Mouse (Mus musculus) testis, postnatal 14 days (tissue): ENCODE results near the gene Srd5a1.
"Not testable (repeated sequence)": the region's sequence is repeated elsewhere in the genome, so short reads cannot be mapped to it uniquely, and the experiment has no call there.

Experiments used
- DNase-seq: peaks from one replicate; pipeline ENCODE4 v3.0.0; 2021; ENCODE audit warnings: low spot score

The Srd5a1 gene

DNA sequence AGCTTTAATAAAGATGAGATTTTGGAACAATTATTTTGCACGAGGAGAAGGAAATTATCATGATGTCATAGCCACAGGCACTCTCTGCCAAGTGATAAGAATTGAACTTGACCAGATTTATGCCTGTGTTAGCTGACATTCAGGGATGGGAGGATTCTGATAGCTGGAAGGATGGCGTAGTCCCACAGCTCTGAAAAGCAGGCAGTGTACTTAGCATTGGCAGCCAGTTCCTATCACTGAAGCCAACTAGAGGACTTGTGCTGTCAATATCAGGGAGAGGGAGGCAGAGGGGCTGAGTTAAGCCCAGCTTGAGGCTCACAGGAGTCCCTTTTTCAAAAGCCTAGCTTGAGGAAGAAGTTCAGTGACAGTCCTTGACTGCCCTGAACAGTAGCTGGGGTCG lies 13.3 kb upstream of the Srd5a1 start:
- no peak for DNase-seq

DNA sequence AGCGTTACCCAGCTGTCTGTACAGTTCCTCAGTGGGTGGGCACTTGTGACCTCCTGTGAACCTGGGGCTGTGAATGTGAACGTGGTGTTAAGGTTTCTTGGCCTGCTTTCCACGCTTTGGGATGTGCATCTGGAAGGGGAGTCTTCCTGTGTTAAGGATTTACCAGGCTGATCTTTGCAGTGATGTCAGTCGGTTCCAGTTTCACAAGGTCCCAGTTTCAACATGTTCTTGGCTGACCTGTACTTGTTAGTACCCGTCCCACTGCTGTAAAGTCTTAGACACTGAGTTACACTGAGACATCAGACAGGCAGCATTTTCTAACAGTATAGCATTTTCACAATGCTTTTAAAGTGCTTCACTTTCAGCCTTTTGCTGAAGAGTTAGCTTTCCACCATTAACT lies 12.6 kb upstream of the Srd5a1 start:
- no peak for DNase-seq

DNA sequence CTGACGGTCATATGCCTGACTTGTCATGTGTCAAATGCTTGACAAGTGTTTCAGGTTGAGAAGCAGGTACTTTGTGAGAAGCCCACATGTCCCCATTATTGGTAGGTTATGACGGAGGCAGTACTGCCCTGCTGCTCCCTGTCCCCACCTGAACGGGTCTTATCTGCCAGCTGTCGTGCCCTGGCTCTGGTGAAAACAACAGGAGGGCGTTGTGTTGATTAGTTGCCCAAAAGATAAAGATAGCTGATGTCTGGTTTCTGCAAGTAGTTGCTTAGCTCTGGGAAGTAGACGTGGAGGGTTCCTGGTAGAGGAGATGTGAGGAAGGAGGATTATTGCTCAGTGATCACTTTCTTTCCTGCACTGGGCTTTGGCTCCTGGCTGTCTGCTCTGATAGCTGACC lies 5.5 kb upstream of the Srd5a1 start:
- DNase-seq: no peak

DNA sequence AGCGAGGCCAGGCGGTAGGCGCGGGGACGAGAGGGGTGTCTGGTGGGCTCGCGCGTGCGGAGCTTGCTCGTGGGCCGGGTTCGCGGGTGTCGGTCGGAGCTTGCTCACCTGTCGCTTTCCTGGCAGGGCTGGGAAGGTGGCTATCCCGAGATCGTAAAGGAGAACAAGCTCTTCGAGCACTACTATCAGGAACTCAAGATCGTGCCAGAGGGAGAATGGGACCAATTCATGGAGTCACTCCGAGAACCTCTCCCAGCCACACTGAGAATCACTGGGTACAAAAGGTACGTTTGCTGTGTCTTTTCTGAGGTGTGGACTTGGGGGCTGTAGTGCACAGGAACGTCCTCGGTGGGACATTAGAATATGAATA lies 918 bp upstream of the Srd5a1 start:
- DNase-seq: no peak

DNA sequence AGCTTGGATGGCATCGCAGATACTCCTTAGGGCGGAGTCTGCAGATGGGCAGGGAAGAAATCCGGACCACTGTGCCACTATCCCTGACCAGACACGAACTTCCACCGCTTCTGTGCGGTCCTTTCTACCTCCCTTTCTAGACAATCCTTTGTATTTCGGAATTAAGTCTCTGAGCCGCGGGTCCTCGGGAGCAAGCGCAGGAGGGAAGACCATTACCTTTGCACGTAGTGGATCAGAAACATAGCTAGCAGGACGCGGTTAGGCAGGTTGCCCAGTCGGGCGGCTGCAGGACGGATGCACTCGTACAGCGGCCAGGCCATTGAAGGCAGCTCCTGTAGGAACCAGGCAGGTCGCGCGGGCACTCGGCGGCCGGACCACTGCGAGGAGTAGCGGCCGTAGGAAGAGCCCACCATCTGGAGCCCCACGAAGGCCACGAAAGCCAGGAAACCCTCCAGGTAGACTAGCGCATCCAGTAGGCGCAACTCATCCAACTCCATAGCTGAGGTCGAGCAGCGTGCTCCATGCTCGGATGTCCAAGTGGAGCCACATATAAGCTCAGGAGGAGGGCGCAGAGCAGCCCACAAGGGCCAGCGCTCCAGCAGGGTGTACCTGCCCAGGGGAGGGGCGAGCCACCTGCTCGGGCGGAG lies 368 bp downstream of the Srd5a1 start:
- peak; percentile 23 for DNase-seq

DNA sequence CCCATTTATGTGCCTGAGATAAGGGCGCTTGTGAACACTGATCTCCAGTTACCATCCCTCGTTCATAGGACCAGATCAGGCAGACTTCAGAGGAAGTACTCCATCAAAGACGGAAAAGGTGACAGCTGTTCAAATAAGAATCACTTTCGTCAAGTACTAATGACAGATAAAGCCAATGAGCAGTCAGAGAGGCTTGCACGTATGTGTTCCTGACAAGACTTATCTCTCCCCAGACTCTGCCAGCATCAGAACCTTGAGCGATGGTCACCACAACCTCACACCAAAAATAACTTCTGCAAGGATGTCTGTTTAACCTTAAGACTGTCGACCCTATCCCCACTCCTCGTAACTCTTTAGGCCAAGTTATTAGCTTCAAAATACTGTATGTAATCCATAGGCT lies 2.5 kb downstream of the Srd5a1 start:
- no peak for DNase-seq

DNA sequence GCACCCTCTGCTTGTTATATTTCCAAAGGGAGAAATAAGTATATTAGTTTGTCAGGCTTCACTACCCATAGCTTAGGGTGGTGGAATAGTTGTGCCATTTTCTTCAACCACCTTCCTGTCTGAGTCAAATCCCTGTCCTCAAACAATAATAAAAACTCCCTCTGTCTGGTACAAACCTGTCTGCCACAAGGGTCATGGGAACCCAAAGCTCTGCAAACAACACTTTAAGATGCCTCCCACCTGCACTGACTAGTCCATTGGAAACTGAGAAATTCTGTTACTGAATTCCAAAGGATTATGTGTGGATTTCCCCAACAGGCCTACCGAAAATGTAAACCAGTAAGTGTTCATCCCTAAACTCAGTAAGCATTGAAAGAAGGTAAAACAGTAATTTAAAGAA lies 6.6 kb downstream of the Srd5a1 start:
- no peak for DNase-seq

DNA sequence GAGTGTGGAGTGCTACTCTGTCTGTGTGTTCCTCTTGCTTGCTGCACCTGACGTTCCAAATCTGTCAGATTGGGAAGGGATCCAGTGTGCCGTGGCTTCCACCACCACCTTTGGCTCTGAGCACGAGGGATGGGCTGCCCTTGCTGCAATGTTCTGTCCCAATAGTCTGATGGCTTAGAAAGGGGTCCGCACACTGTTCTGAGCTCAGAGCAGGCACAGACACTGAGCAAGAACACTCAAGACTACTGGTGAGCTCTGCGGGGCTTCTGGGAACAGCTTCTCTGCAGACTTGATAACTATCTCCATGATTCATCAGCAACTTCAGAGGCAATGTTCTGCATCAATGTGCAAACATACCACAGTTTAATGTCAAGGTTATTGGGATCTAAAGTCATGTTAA lies 9.9 kb downstream of the Srd5a1 start:
- no peak for DNase-seq

DNA sequence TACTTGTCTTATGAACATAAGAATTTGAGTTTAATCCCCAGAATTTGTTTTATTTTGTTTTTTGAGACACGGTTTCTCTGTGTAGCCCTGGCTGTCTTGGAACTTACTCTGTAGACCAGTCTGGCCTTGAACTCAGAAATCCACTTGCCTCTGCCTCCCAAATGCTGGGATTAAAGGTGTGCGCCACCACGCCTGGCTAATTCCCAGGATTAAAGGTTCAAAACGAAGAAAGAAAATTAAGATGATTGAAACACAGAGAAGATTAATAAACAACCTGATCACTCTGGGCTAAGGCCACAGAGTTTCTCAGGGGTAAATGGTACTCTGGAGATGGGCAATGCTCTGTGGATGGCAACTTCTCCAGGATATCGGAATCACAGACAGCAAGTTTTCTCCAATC lies 10.4 kb downstream of the Srd5a1 start:
- DNase-seq: not testable (repeated sequence)

DNA sequence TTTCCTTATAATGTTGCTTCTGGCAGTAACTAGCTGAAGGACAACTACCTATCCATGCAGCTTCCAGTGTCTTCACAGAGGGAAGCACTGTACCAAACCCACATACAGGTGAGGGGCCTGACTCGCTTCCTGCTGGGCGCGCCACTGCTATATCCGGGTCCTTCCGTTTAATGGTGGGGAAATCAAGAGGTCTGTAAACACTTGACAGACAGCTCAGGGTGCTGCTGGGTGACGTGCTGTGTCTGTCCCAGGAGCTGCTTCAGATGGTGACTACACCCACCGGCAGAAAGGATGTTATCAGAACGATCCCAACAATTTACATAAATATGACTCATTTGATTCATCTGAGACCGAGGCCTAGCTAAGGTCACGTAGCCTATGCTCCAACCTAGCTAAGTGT lies 12.4 kb downstream of the Srd5a1 start:
- DNase-seq: no peak

DNA sequence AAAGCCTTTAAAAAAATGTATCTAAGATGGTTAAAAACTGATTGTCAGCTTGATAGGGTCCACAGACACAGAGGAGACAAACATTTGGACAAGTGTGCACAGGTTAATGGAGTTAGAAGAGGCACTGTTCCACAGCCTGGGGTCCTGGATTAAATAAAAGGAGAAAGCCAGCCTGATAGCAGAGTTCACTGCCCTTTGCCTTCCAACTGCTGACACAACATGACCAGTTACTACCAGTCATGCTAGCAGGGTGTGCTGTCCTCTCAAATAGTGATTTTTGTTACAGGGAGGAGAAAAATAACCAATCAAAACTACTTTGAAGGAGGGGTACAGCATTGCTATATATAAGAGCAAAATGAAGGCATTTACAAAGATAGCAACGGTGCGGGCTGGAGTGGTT lies 14.7 kb downstream of the Srd5a1 start:
- DNase-seq: no peak

DNA sequence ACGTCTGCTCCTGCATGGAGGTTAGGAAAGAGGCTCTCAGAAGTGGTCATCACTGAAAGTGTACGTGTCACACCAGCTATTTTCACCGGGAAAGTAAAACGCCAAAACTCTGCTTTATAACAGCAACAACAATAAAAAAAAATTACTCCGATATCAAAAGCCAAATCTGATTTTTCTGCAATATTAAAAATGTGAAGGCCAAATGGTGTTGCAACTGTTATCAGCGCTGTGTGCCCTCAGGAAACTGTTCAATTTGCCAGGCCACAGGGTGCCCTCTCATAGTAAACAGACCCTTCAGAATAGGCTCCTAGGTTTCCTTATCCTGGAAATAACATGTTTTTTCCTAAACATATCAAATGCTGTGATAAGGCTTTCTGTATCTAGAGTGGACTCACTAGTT lies 15.3 kb downstream of the Srd5a1 start:
- no peak for DNase-seq

DNA sequence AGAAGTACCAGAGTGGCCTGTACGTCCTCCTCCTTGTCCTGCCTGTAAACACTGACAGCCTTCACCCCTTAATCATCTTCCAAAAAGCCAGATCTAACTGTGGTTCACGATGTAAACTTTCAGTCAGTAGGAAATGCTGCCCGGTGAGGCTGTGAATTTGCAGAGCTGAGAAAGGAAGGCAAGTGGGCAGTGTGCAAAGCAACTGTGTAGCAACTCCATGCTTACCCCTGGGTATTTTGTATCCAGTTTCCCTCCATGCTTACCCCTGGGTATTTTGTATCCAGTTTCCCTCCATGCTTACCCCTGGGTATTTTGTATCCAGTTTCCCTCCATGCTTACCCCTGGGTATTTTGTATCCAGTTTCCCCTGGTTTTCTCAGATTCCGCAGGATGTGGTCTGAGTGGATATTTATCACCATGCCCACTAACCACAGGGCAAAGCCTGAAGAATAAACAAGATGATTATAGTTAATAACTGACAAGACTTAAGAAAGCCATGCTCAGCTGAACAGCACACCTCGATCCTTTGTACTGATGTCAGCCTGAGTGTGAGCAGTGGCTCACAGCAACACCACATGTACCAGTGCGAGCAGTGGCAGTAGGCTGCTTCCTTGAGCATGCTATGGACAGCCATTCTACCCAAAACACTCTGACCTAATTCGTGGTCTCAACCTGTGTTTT lies 16.5 kb downstream of the Srd5a1 start:
- peak; percentile 65 for DNase-seq

DNA sequence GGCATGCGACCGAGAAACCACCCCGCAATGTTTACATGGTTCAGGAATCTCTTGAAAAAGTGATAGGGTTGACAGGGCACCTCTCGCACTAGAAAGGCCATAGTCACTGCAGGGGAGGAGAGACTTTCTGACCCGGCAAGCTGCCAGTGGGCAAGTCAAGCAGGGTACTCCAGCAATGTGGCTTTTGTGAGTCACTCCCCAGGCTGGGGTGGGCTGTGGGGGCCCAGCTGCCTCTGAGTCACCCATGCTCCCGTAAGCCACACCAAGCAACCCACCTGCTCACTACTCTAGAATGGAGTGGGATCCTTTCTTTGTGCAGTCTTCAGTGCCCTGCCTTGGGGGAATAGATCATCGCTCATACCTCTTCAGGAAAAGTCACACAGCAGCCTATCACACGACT lies 17.8 kb downstream of the Srd5a1 start:
- DNase-seq: no peak

DNA sequence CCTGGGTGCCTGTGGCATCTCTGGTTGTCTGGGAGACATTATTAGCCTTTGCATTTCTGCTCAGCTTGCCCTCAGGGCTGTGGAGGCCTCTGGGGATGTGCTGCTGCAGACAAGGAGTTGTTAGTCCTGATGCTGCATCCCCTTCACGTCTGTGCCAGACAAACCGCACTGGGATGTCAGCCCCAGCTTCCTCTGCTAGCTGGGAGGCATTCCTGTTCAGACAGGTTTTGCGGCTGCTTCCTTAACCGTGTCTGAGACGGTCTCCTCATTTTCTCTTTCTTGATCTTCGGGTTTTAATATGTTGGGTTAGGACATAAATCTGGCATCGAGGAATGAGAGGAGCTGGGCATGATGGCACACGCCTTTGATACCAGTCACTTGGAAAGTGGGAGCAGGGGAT lies 19.0 kb downstream of the Srd5a1 start:
- no peak for DNase-seq

DNA sequence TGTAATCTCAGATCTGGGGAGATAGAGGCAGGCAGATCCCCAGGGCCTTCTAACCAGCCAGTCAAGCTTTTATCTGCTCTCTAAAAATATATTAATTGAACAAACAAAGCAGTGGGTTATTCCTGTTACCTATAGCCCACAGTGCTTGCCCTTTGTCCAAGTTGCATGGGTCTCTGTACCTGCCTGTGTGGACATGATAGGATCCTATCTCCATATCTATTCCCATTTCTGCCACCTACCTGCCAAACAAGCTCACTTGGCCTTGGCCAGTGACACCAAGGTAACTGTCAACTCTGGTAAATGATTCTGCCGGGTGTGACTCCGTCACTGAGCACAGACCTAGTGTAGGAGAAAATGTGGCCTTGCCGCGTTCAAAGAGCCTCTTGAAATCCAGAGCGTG lies 19.9 kb downstream of the Srd5a1 start:
- DNase-seq: no peak

DNA sequence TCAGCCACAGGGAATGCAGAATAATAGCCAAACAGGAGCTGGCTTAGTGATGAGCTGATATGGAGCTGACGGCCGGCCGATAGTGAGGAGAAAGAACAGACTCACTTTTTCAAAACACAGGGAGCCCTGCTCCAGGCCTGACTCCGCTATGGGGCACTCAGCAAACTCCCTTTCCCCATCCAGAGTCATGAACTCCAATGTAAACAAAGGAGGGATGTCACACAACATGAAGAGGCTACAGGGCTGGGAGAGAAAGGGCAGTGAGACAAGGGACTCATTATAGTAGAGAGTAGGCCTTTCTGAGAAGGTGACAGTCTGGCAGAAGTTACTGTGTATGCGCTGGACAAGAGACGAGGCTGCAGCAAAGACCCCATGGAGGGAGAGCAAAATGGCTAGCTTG lies 23.0 kb downstream of the Srd5a1 start:
- DNase-seq: no peak

DNA sequence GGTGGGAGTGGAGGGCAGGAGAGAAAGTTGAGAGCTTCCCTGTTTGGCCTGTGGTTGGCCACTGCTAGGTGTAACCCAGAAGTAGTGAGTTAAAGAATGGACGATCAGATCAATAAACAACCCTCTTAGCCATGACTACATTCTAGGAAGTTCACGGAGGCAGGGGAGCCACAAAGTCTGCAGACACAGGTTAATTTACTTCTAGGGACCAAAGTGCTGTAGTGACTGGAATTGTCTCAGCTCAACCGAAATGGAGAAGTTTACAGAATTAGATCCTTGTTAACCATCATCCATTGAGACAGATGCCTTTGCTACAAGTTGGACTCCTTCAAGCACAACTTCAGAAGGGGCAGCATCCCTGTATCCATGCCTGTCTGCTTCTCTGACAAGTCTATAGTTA lies 23.4 kb downstream of the Srd5a1 start:
- DNase-seq: no peak

DNA sequence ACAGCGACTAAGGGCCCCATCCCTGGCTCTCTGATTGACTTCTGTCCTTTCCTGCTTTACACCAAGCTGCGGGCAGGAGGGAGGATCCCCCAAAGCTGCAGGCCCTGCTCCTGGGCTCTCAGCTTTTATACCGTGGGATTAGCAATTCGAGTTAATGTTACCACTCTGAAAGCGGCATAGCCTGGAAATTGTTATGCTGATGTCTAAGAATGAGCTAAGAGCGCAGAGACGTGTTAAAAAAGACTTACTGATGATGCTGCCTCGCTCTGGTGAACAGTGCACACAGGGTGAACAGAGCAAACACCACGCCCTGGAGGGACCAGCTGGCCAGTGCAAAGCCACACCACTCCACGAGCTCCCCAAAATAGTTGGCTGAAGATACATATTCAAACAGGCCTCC lies 24.9 kb downstream of the Srd5a1 start:
- DNase-seq: no peak

DNA sequence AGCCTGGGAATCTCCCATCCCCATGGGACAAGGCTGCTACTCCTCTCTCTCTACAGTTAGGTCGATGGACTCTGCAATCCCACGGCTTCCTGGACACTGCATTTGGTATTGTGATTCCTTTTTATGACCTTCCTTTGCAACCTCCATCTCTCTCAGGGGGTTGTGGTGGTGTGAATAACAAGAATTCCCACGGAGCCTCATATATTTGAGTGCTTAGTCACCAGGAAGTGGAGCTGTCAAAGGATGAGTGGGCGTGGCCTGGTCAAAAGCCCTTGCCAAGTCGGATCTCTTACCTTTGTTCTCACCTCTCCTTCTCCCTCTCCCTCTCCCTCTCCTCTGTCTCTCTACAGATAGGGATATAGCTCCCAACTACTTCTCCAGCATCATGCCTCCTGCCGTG lies 25.4 kb downstream of the Srd5a1 start:
- no peak for DNase-seq

DNA sequence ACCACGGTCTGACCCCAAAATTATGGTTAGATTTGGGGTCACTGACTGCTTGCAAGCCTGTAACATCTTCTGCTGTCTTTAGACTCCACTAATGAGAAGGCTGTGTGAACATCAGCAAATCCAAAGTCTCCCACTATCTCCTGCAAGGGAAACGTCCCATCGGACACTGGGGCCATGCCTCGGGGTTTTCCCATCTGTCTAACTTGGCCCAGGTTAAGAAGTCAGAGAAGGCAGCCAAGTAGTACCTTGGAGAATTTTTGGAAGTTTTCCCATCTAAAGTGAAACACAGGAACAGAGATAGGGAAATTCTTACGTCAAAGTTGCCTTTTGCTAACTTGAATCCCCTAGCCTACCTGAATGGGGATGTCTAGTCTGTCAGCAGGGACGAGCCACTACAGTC lies 27.7 kb downstream of the Srd5a1 start:
- DNase-seq: no peak

DNA sequence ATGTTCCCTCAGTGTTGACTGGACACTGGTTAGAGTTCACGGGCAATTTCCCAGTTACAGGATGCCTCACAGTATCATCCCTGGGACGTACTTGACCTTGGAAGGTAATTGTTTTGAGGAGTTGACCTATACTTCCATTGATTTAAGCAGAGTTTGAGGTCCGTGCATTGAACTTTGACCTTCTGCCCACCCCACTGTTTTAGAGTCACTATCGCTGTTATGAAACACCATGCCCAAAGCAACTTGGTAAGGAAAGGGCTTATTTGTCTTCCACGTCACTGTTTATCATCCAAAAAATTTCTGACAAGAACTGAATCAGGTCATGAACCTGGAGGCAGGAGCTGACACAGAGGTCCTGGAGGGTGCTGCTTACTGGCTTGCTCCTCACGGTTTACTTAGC lies 28.8 kb downstream of the Srd5a1 start:
- no peak for DNase-seq

DNA sequence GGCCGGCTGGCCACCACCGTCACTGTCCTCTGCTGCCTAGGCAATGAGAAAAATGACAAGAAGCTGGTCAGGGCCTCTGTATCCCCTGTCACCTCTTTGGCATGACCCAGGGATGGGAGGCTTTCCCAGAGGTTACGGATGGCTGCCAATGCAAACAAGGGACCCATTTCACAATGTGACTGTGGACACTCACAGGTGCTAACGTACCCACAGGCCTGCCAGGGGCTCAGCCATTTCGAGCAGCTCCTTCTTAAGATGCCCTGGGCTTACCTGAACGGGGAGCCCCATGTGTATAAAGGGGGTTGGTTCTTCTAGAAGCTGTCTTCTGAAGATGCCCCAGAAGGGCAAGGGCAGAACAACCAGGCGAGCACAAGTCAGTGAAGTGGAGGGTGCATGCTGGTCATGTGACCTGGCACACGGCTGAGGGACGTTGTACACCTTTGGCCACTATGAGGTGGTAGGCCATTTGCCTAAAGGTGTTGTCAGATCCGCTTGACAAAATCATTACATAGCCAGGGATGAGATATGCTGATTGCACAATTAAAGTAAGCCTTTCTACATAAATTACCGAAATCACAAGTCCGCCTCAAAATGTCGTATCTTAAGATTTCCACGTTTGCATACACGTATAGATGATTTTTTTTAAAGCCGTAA lies 33.9 kb downstream of the Srd5a1 start:
- no peak for DNase-seq

DNA sequence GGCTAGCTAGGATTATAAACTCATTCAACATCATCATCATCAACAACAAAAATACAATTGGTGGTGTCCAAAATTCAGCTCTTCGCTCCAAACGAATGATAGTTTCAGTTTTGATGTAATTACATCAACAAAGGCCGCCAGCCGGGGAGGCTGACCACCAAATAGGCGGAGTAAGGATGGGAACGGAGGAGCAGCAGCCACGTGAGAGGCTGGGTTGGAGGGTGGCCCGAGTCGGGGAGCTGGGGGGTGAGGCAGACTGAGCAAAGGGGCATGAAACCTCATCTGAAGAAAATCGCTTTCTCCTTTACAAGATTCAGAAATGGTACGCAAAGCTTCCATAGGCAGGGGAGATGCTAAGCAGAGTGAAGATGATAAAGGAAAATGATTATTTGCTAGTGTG lies 34.6 kb downstream of the Srd5a1 start:
- no peak for DNase-seq
